Mouse (Mus musculus) frontal cortex, postnatal 14 days (tissue): Measurements from ENCODE around the gene Ptprk.

Experiments
- DNase-seq, 2 experiments: peaks; one replicate each; pipeline ENCODE4 v3.0.0; 2022; ENCODE audit warnings: low spot score in 2 of 2

The Ptprk gene

GRCm38 (mm10) chr10:28112826-28113589 lies 38.4 kb downstream of the Ptprk start:
- no peak for DNase-seq

- DNase-seq = peak; percentile 32 to 38
Measured at GRCm38 (mm10) chr10:28113879-28114278, 39.3 kb downstream of the Ptprk start.

- no peak for DNase-seq
Measured at GRCm38 (mm10) chr10:28116982-28117381, 42.4 kb downstream of the Ptprk start.

GRCm38 (mm10) chr10:28118783-28119365 lies 44.3 kb downstream of the Ptprk start:
- no peak for DNase-seq

- DNase-seq = no peak
Measured at GRCm38 (mm10) chr10:28123881-28124280, 49.3 kb downstream of the Ptprk start.

GRCm38 (mm10) chr10:28128011-28128410 lies 53.4 kb downstream of the Ptprk start:
- peak; percentile 15 to 22 for DNase-seq

GRCm38 (mm10) chr10:28128450-28128849 lies 53.8 kb downstream of the Ptprk start:
- no peak for DNase-seq

- DNase-seq = no peak
Measured at GRCm38 (mm10) chr10:28130422-28130821, 55.8 kb downstream of the Ptprk start.

GRCm38 (mm10) chr10:28133770-28134169 lies 59.1 kb downstream of the Ptprk start:
- no peak for DNase-seq

- DNase-seq = no peak
Measured at GRCm38 (mm10) chr10:28138399-28138798, 63.8 kb downstream of the Ptprk start.

- DNase-seq = no peak
Measured at GRCm38 (mm10) chr10:28144459-28144858, 69.8 kb downstream of the Ptprk start.

GRCm38 (mm10) chr10:28145326-28145725 lies 70.7 kb downstream of the Ptprk start:
- DNase-seq = no peak

- no peak for DNase-seq
Measured at GRCm38 (mm10) chr10:28155688-28156685, 81.4 kb downstream of the Ptprk start.

- no peak for DNase-seq
Measured at GRCm38 (mm10) chr10:28159716-28160115, 85.1 kb downstream of the Ptprk start.

- no peak for DNase-seq
Measured at GRCm38 (mm10) chr10:28161306-28161705, 86.7 kb downstream of the Ptprk start.

GRCm38 (mm10) chr10:28164250-28164649 lies 89.6 kb downstream of the Ptprk start:
- no peak for DNase-seq

GRCm38 (mm10) chr10:28164746-28165145 lies 90.1 kb downstream of the Ptprk start:
- DNase-seq = no peak

- no peak for DNase-seq
Measured at GRCm38 (mm10) chr10:28166610-28167009, 92.0 kb downstream of the Ptprk start.

GRCm38 (mm10) chr10:28167097-28167496 lies 92.5 kb downstream of the Ptprk start:
- no peak for DNase-seq

GRCm38 (mm10) chr10:28171196-28171595 lies 96.6 kb downstream of the Ptprk start:
- no peak for DNase-seq

GRCm38 (mm10) chr10:28178876-28179275 lies 104.3 kb downstream of the Ptprk start:
- no peak for DNase-seq

- DNase-seq = no peak
Measured at GRCm38 (mm10) chr10:28182081-28182480, 107.5 kb downstream of the Ptprk start.
